Mouse (Mus musculus): ENCODE measurements around the gene Pp2d1.

DNA sequence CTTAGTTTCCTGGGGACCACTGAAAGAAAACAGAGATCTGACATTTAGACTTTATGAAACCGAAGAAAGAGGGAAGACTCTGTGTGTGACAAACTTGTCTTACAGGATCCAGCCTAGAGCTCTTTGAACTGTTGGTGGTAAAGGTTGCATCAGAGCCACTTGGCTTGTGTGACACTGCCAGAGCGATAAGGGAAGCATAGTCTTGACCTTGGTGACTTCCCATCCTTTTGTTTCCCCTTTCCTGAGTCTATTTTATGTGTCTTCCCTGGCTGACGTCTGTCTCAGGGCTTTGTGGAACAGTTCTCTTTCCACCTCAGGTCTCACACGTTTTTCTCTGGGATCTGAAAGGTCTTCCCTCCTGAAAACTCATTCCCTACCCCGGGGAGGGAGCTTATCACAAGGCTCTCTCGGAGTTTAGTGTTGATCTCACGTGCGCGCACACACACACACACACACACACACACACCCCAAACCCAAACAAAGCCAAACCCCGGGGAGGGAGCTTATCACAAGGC, 31.2 kb upstream of the Pp2d1 start:
- TF ChIP-seq CTCF (IDR thresholded peaks at IDR 0.05; ENCODE audit: insufficient read depth, low read length) (no peak), POLR2A (IDR thresholded peaks at IDR 0.05; ENCODE audit: borderline replicate concordance, extremely low read depth, low read depth, low read length) (no peak)
